Mouse (Mus musculus): ENCODE measurements at regions not wholly inside any gene's neighbourhood (a gene's known extent, or its start where the extent isn't known, plus 50 kb on each side); places are given as distances from the start of the nearest gene placed in this dataset.

DNA sequence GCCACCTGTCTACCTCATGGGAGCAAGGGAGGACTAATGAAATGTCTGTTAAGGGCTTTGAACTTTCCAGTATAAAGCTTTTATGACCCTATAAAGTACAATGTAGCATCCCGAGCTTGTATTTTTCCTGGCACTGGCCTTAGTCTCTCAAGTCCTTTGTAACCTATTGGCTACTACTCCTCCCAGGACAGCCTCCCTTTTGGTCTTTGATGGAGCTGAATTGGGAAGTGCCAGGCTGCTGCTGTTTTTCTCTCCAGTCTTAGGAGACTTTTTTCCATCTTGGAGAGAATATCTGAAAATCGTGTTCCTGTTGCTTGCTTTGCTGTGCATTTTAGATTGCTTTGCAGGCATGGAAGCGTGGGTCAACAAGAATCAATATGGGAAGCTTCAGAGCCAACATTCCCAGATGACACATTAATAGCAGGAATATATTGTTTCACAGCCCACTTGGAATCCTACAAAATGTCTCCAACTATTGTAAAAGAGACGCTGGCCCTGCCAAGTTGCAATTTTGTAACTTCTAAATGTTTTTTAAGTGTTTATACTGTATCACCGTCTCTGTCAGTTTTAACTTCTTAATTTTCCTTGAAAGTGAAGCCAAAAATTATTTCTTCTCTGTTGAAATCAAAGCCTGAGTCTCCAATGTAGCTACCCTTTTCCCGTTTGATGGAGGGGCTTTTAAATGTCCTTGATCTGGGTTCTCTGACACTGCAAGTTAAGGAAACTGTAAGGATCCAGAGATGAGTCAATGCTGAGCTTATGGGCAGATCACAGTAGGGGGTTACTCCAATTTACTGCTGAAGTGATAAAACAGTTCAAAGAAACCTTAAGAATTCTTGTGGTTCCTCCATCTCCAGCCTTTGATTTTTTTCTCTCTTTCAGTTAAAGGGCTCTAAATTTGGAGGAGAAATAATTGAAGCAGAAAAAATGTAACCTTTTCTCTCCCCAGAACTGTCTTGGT is 603.3 kb downstream of the Ptprc start:
- Histone ChIP-seq H3K36me3 (ENCODE audit: control insufficient read depth, insufficient read depth, low read length) (no peaks in the 10 kb centered on the region), H3K9me3 (ENCODE audit: control insufficient read depth, low read length) (no peaks in the 10 kb centered on the region), H3K9ac (ENCODE audit: low read length) (no peak overlapping the region), H3K4me2 (ENCODE audit: low read depth, low read length) (no peak overlapping the region), H3K27me3 (ENCODE audit: control insufficient read depth, insufficient read depth, low read depth, low read length) (no peaks in the 10 kb centered on the region), H3K4me3 (ENCODE audit: low read length) (no peak overlapping the region), H3K4me1 (replicated peaks; ENCODE audit: control insufficient read depth, insufficient read depth, low read length) (peaks cover 6% of the 10 kb centered on the region; the same call in 1 of the 2 replicates), H3K27ac (ENCODE audit: low read length) (peak overlapping the region; percentile 87)
- 49% methylated on average over 6 of the region's 6 CpGs for WGBS
- ATAC-seq (ENCODE audit: low read depth), result peak; percentile 86

DNA sequence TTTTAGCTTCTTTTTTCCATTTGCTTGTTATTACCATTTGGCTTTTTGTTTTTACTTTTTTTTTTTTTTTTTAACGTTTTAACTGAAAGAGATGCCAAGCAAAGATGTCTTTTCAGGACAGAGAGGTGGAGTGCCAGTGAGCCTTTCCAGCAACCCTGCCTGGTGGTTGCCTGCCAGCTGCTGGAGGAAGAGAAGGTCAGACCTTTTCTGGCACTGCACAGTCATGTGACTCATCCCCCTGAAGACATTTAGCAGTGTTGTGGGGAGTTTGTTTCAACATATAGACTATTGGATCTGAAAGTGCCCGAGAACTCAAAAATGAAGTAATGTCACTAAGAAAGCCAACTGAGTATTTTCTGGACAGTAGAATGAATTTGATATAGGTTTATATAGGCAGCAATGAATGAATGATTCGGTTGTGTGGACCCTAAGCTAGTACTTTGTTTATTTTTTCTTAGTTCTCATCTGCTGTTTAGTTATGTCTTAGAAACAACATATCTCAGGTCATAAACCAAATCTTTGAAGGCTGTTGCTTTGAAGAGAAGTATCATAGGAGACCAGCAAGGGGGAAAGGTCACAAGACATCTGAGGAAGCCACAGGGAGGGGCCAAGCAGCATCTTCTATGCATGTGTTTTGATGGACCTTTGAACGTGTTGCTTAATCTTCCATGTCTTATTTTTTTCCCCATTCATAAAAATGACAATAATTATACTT is 604.2 kb downstream of the Ptprc start:
- no peak; the same call in 1 of the 2 replicates for ATAC-seq (ENCODE audit: low read depth)
- Histone ChIP-seq H3K4me1 (replicated peaks; ENCODE audit: control insufficient read depth, insufficient read depth, low read length) (peaks cover 6% of the 10 kb centered on the region; the same call in 1 of the 2 replicates), H3K9ac (ENCODE audit: low read length) (no peak overlapping the region), H3K36me3 (ENCODE audit: control insufficient read depth, insufficient read depth, low read length) (no peaks in the 10 kb centered on the region), H3K9me3 (ENCODE audit: control insufficient read depth, low read length) (no peaks in the 10 kb centered on the region), H3K27me3 (ENCODE audit: control insufficient read depth, insufficient read depth, low read depth, low read length) (no peaks in the 10 kb centered on the region), H3K27ac (ENCODE audit: low read length) (peak overlapping the region; percentile 87), H3K4me2 (ENCODE audit: low read depth, low read length) (no peak overlapping the region), H3K4me3 (ENCODE audit: low read length) (no peak overlapping the region)
- 52% methylated on average over 4 of the region's 4 CpGs for WGBS

DNA sequence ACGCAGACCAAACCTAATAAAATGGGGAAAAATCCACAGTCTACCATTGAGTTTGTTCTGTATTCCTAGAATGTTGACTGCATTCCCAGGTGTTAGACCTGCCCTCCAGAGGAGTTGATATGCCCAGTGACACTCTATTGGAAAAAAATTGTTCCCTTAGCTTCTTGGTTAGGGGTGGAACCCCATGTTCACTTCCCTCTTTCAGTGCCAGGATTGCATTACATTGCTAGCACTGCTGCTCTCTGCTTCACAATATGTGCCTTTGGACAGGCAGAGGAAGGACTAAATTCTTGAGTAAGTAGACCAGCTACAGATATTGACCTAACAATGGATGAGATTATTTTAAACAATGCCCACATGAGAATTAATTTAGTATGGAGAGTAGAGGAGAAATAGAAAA is 607.3 kb upstream of the Nr5a2 start:
- Histone ChIP-seq H3K4me1 (replicated peaks; ENCODE audit: control insufficient read depth, insufficient read depth, low read length) (peaks cover 8% of the 10 kb centered on the region; the same call in 1 of the 2 replicates), H3K4me2 (ENCODE audit: low read depth, low read length) (no peak overlapping the region), H3K9me3 (ENCODE audit: control insufficient read depth, low read length) (no peaks in the 10 kb centered on the region), H3K36me3 (ENCODE audit: control insufficient read depth, insufficient read depth, low read length) (no peaks in the 10 kb centered on the region), H3K27me3 (ENCODE audit: control insufficient read depth, insufficient read depth, low read depth, low read length) (no peaks in the 10 kb centered on the region), H3K27ac (ENCODE audit: low read length) (no peak overlapping the region), H3K9ac (ENCODE audit: low read length) (no peak overlapping the region), H3K4me3 (ENCODE audit: low read length) (no peak overlapping the region)
- no peak for ATAC-seq (ENCODE audit: low read depth)
- WGBS, result 100% methylated on average over 1 of the region's 1 CpGs

DNA sequence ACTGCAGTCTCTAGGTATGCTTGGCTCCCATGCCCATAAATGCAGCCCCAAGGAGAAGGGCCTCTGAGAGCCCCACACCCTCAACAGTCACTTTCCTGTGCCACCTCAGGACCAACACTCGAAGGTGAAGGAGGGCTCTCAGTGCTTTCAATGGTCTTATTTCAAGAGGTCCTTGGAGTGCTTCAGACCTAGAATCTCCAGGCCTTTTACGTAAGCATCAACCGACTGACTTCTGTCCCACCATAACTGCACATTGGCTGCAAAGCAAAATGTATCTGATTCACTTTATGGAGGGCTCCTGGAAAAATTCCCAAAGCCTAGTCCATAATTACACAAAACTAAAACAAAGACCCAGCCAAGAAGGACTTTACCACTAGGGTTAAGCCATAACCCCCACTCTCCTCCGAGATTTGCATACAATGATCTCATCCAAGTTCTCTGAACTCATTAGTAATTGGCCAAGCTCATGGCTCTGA is 605.4 kb upstream of the Nr5a2 start:
- H3K27me3 ChIP-seq (ENCODE audit: control insufficient read depth, insufficient read depth, low read depth, low read length), result no peaks in the 10 kb centered on the region
- H3K4me3 ChIP-seq (ENCODE audit: low read length), result no peak overlapping the region
- no peaks in the 10 kb centered on the region for H3K9me3 ChIP-seq (ENCODE audit: control insufficient read depth, low read length)
- H3K4me2 ChIP-seq (ENCODE audit: low read depth, low read length), result no peak overlapping the region
- H3K27ac ChIP-seq (ENCODE audit: low read length), result peak overlapping the region; percentile 70
- peak; percentile 90 for ATAC-seq (ENCODE audit: low read depth)
- no peaks in the 10 kb centered on the region for H3K36me3 ChIP-seq (ENCODE audit: control insufficient read depth, insufficient read depth, low read length)
- no peak overlapping the region for H3K9ac ChIP-seq (ENCODE audit: low read length)
- H3K4me1 ChIP-seq (replicated peaks; ENCODE audit: control insufficient read depth, insufficient read depth, low read length), result peaks cover 11% of the 10 kb centered on the region; the same call in 1 of the 2 replicates
- WGBS, result 34% methylated on average over 4 of the region's 4 CpGs

DNA sequence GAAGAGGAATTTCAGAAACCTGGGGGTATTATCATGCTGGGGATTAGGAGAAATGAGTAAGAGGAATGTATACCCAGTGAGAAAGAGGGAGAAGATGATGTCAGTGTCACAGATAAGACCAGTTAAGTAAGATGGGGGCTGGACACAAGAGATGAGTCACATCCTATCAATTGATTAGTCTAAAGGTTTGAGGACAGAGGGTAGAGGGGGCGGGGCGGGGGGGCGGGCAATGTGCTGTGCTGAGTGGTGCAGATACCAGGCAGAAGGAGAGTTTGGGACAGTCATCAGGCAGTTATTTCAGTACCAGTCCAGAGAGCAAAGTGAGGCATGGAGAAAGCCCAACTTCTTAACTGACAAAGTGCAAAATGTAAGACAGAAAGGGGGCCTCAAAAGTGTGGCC is 601.4 kb upstream of the Nr5a2 start:
- H3K9me3 ChIP-seq (ENCODE audit: control insufficient read depth, low read length), result no peaks in the 10 kb centered on the region
- H3K4me2 ChIP-seq (ENCODE audit: low read depth, low read length), result no peak overlapping the region
- H3K27me3 ChIP-seq (ENCODE audit: control insufficient read depth, insufficient read depth, low read depth, low read length), result no peaks in the 10 kb centered on the region
- peaks cover 11% of the 10 kb centered on the region; the same call in 1 of the 2 replicates for H3K4me1 ChIP-seq (replicated peaks; ENCODE audit: control insufficient read depth, insufficient read depth, low read length)
- no peaks in the 10 kb centered on the region for H3K36me3 ChIP-seq (ENCODE audit: control insufficient read depth, insufficient read depth, low read length)
- no peak overlapping the region for H3K4me3 ChIP-seq (ENCODE audit: low read length)
- H3K9ac ChIP-seq (ENCODE audit: low read length), result no peak overlapping the region
- peak overlapping the region; percentile 59 for H3K27ac ChIP-seq (ENCODE audit: low read length)
- 66% methylated on average over 3 of the region's 3 CpGs for WGBS
- no peak for ATAC-seq (ENCODE audit: low read depth)

DNA sequence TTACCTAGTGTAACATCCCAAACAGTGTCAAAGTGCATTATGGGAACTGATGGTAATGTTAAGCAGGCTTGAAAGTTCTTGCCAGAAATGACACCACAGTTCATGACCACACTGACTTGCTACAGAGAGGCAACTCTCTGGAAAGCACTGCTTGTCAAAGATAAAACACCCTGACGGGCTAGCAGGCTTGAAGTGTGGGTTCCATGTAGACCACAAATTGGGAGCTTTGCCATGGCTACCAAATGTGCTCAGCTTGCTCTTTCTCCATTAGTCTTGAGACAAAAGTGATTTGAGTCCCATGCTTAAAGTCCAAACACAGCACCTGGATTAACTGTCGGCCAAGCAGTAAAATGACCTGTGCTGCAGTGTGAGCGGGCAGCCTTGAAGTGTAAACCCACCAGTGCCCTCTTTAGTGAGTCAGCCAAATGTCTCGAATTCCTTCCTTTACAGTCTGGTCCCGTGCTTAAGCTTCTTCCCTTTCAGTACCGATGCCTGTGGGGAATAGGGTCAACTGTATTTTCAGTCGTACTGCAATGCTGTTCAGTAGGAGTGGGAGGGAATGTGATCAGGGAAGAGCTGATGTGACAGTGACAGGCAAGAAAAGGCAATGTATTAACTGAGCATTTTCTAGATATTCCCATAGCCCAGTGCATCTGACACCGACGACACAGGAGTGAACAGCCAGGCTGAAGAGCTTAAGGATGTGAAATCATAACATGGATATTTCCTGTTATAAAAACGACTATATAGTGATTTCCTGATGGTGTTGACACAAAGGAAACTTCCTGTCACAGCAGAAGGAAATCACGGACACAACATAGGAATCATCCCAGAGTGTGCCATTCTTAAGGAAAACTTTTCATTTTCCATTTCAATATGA is 600.4 kb upstream of the Nr5a2 start:
- WGBS, result 29% methylated on average over 11 of the region's 11 CpGs
- H3K36me3 ChIP-seq (ENCODE audit: control insufficient read depth, insufficient read depth, low read length), result no peaks in the 10 kb centered on the region
- no peak overlapping the region for H3K4me3 ChIP-seq (ENCODE audit: low read length)
- ATAC-seq (ENCODE audit: low read depth), result peak; percentile 54
- 0 out of 2 replicates have a peak, but pooled peaks cover 8% of the 10 kb centered on the region for H3K4me1 ChIP-seq (replicated peaks; ENCODE audit: control insufficient read depth, insufficient read depth, low read length)
- H3K9ac ChIP-seq (ENCODE audit: low read length), result no peak overlapping the region
- no peaks in the 10 kb centered on the region for H3K9me3 ChIP-seq (ENCODE audit: control insufficient read depth, low read length)
- peak overlapping the region; percentile 67 for H3K27ac ChIP-seq (ENCODE audit: low read length)
- H3K27me3 ChIP-seq (ENCODE audit: control insufficient read depth, insufficient read depth, low read depth, low read length), result no peaks in the 10 kb centered on the region
- peak overlapping the region; percentile 17; the same call in 1 of the 2 replicates for H3K4me2 ChIP-seq (ENCODE audit: low read depth, low read length)

DNA sequence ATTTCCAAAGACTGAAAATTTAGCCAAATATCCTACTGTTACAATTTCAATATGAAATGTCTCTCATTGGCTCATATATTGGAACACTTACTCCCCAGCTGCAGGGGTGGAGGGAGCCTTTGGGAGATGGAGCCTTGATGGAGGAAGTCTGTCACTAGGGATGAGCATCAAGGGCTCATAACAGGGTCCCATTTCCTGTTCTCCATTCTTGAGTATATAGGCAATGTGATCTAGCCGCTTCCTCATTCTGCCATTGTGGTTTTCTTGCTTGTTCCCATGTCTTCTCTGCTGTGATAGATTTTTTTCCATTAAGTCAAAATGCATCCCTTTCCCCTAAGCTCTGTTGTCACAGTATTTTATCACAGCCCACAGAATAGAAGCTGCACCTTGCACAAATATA is 589.4 kb upstream of the Nr5a2 start:
- no peaks in the 10 kb centered on the region for H3K4me1 ChIP-seq (replicated peaks; ENCODE audit: control insufficient read depth, insufficient read depth, low read length)
- H3K9ac ChIP-seq (ENCODE audit: low read length), result no peak overlapping the region
- no peaks in the 10 kb centered on the region for H3K9me3 ChIP-seq (ENCODE audit: control insufficient read depth, low read length)
- H3K27me3 ChIP-seq (ENCODE audit: control insufficient read depth, insufficient read depth, low read depth, low read length), result no peaks in the 10 kb centered on the region
- 88% methylated on average over 1 of the region's 1 CpGs for WGBS
- H3K27ac ChIP-seq (ENCODE audit: low read length), result no peak overlapping the region
- no peaks in the 10 kb centered on the region for H3K36me3 ChIP-seq (ENCODE audit: control insufficient read depth, insufficient read depth, low read length)
- ATAC-seq (ENCODE audit: low read depth), result no peak
- no peak overlapping the region for H3K4me2 ChIP-seq (ENCODE audit: low read depth, low read length)
- no peak overlapping the region for H3K4me3 ChIP-seq (ENCODE audit: low read length)

DNA sequence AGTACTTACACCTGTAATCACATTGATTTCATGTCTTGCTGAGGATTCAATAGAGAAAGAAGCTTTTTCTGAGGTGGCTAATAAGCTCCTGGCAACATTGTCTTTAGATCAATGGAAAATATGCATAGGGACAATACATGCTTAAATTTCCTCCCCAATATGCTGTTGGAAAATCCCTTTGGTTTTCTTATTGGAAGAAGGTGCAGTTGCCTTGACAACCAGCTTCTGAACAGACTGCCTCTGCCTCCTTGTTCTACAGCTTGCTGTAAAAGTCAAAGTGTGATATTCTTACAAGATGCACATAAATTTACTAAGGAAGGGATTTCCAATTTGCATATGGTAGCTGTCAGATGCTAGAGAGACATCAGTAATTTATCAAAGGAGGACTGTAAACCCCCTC is 585.4 kb upstream of the Nr5a2 start:
- Histone ChIP-seq H3K36me3 (ENCODE audit: control insufficient read depth, insufficient read depth, low read length) (no peaks in the 10 kb centered on the region), H3K9me3 (ENCODE audit: control insufficient read depth, low read length) (no peaks in the 10 kb centered on the region), H3K27me3 (ENCODE audit: control insufficient read depth, insufficient read depth, low read depth, low read length) (no peaks in the 10 kb centered on the region), H3K27ac (ENCODE audit: low read length) (no peak overlapping the region), H3K9ac (ENCODE audit: low read length) (no peak overlapping the region), H3K4me3 (ENCODE audit: low read length) (no peak overlapping the region), H3K4me1 (replicated peaks; ENCODE audit: control insufficient read depth, insufficient read depth, low read length) (peaks cover 8% of the 10 kb centered on the region), H3K4me2 (ENCODE audit: low read depth, low read length) (no peak overlapping the region)
- no peak for ATAC-seq (ENCODE audit: low read depth)
